Mouse (Mus musculus): Measurements from ENCODE around the gene Srgn.

Srgn gene

DNA sequence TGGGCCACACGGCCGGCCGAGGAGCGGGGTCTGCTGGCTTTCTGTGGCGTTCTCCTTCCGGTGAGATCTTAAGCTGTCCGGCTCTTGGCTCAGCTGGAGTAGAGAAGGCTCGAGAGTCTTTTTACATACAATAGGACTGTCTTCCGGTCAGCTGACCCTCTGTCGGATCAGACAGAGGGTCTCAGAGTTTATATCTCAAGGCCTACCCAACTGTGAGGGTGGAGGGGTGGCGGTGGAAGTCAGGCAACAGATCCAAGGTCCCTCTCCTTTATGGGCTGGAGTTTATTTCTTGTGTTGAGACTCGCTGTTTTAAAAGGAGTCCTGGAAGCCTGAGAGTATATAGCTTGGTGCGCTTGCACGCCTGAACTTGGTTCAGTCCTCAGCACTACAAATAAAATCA, at the start of gene Srgn:
Srgn (minus strand) TSS at position 101 of the 400 bp plus-strand sequence.
- no peak for DNase-seq

DNA sequence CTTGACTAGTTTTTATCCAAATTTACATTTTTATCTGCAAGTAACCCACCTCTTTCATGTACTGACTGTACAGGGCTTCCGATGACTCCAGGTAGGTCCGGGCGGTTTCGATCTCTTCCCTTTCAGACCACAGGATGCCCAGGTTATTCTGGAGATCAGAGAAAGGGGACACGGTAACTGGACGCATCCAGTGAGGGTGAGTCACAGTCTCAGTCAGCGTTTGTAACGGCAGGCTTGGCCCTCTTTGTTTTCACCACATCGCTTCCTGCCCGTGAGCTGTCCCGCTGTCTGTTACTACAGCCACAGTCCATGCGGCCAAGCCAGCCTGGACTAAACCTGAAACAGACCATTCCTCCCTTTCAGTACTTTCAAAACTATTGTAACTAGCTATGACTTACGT, 47.8 kb upstream of the Srgn start:
- DNase-seq, result no peak

GRCm38 (mm10) chr10:62570126-62570871, 43.0 kb upstream of the Srgn start:
- DNase-seq, result no peak

GRCm38 (mm10) chr10:62568861-62569260, 41.6 kb upstream of the Srgn start:
- DNase-seq, result no peak

DNA sequence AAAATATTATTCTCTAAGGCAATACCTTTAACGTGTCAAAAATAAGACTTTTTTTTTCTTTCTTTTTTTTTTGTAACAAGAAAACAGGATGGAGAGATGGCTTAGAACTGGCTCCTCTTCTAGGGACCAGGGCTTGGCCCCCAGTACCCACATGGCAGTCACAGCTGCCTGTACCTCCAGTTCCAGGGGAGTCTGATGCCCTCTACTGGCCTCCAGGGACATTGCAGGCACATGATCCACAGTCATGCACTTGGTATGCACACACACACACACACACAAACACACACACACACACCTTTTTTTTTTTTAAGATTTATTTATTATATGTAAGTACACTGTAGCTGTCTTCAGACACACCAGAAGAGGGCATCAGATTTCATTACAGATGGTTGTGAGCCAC, 30.5 kb upstream of the Srgn start:
- DNase-seq, result no peak

DNA sequence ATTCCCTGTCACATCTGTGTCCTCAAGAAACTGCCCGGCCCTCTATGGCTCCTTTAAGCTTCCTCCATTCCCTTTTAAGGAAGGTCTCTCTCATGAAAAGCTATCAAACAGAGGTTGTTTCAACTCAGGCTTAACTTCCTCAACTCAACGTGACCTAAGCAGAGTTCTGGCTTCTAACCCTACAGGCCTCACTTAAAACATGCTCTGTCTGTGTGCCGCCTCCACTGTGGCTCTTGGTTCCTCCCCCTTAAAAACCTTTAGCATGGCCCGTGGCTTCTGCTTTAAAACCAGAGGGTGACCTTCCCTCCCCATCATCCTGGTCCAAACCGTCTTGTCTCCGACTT, 29.3 kb upstream of the Srgn start:
- DNase-seq, result no peak

DNA sequence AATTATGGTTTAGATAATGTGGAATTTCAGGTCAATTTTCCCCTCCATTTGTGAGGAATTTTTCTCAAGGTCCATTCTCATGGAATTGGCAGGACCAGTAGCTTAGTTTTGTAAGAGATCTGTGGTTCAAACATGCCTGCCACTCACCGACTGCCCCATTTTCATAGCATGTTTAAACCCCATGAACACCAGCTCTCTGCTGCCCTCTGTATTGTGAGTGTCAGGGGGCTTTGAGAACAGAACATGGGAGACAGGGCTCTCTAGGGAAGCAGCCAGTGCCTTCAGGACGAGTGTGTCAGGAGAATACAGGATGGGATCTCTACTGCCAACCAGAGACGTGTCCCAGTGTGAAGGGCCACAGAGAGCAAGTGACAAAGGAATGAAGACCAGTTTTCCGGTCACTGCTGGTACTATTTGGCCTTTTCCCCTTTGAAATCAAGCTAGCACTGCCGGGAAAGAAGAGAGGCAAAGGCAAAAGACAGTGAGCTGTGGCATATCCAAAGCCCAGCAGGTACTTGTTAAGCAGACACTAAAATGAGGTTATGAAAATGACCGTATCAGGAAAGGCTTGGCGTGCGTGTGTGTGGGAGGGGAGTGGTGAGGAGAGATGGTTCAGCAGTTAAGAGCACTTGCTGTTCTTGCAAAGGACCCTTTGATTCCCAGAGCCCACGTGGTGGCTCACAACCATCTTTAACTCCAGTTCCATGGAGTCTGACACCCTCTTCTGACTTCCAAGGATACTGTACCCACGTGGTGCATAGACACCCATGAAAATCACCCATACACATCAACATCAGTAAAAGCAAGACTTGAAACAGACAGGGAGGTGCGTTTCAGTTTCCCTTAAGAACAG, 28.7 kb upstream of the Srgn start:
- no peak for DNase-seq

- DNase-seq, result peak in 1 of 2 experiments; percentile 29
Measured at GRCm38 (mm10) chr10:62553611-62554091, 26.4 kb upstream of the Srgn start.

DNA sequence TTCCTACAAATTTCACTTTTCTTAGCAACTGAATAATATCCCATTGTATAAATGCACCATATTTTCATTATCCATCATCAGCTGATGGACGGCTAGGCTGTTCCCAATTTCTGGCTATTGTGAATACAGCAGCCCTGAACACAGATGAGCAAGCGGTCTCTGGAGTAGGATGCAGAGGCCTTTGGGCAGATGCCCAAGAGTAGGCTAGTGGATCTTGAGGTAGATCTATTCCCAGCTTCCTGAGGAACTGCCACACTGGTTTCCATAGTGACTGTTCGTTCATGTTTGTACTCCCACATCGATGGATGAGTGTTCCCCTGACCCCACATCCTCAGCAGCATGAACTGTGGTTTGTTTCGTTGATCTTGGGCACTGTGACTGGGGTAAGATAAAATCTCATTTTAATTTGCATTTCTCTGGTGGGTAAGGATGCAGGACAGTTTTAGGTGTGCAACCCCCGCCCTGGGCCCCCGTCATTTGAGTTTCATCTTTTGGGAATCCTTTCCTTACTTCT, 23.6 kb upstream of the Srgn start:
- DNase-seq, result no peak

DNA sequence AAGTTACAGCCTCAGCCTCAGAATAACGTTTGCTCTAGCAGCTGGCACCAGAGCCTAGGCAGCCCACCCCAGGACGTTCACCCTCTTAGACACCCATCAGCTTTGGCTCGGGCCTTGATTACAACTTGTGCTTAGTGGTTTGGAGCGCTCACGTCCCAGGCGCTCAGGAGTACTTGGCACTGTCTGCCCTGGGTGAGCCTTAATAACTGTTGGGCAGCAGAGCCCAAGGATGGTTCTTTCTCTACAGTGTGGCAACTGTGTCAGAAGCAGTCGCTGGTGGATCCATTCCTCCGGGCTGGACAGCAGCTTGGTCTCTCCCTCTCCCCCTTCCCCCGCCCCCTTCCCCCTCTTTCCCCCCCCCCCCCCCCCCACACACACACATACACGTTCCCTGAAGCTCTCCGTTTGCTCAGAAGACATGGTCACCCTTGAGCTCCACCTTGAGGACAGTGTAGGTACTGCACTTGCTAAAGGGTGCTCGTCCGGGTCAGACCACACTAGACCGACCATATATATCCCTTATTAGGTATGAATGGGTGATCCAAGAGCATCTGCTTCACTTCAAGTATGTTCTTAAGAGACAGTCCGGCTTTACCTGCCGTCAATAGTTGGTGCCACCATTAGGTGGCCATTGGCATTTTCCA, 22.4 kb upstream of the Srgn start:
- DNase-seq, result peak; percentile 43 to 69

DNA sequence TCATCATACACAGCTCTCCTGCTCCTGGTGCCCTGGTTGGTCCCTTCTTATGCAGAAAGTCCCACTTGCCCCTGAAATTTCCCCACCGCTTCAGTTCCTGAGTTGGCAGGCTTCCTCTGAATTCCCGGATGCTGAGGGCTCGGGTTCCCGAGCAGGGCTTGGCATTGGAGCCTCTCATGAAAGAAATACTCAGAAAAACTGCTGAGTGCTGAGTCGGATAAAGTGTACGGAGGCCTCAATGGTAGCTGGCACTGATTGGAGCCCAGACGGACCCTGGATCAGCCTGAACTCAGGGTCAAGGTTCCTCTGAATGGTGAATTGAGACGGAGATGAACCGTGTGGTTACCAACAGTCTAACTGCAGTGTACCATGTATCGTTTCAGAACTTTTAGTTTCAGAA, 19.2 kb upstream of the Srgn start:
- DNase-seq, result no peak

- no peak for DNase-seq
Measured at GRCm38 (mm10) chr10:62545759-62546158, 18.5 kb upstream of the Srgn start.

- peak in 1 of 2 experiments; percentile 13 for DNase-seq
Measured at GRCm38 (mm10) chr10:62544316-62544715, 17.1 kb upstream of the Srgn start.

DNA sequence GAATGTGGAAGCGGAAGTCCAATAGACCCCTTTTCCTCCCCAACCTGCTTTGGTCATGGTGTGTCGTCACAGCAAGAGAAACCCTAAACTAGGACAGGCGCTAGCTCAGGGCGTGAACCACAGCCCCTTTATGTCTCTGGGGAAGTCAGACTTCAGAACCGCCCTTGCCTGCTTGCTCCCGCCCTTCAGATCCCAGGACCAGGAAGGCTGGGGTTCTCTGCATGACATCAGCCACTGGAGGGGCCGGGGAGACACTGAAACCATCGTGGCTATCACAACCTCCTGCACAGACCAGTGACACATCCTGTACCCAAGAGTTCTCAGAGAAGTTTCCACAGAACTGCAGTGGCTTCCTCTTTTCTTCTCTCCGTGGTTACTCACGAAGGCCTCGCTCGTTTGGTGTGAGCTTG, 16.2 kb upstream of the Srgn start:
- DNase-seq, result peak; percentile 51 to 74

- peak in 1 of 2 experiments; percentile 12 for DNase-seq
Measured at GRCm38 (mm10) chr10:62542928-62543327, 15.7 kb upstream of the Srgn start.

GRCm38 (mm10) chr10:62542507-62542906, 15.3 kb upstream of the Srgn start:
- DNase-seq, result no peak

DNA sequence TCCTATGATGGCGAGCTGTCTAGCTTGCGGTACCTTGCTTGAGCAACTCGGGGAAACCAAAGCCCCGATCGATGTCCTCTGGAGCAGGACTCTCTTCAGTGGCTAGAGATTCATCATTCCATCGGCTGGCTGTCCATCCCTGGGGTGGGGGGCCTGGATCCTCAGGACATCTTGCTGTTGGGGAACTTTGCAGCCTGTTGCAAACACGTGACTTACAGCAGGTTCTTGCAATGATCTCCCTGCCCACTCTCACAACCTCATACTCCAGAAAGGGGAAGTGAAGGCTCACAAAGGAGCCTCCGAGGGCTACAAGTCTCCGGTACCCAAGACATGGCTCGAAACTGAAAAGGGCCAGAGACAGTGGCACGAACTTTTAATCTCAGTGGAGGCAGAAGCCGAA, 14.2 kb upstream of the Srgn start:
- peak in 1 of 2 experiments; percentile 9 for DNase-seq

GRCm38 (mm10) chr10:62540800-62541199, 13.5 kb upstream of the Srgn start:
- DNase-seq, result no peak

DNA sequence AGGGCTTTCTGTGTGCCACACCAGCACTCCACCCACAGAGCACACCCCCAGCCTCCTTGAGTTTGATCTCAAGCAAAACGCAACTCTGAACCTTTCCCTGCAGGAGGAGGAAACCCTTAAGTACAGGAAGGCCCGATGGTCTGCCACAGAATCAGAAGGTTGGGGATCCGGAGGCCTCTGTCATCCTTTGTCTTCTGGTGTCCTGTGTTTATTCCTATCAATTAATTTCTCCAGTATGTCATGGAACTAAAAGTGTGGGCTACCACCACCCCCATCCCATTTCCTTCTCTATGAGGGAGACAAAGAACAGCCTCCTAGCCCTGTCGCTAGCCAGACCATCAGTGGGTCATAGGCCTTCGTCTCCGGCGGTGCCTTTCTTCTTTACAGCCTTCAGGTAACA, 7.3 kb upstream of the Srgn start:
- DNase-seq, result no peak

- no peak for DNase-seq
Measured at GRCm38 (mm10) chr10:62532832-62533231, 5.6 kb upstream of the Srgn start.

GRCm38 (mm10) chr10:62530183-62530582, 2.9 kb upstream of the Srgn start:
- DNase-seq, result no peak

DNA sequence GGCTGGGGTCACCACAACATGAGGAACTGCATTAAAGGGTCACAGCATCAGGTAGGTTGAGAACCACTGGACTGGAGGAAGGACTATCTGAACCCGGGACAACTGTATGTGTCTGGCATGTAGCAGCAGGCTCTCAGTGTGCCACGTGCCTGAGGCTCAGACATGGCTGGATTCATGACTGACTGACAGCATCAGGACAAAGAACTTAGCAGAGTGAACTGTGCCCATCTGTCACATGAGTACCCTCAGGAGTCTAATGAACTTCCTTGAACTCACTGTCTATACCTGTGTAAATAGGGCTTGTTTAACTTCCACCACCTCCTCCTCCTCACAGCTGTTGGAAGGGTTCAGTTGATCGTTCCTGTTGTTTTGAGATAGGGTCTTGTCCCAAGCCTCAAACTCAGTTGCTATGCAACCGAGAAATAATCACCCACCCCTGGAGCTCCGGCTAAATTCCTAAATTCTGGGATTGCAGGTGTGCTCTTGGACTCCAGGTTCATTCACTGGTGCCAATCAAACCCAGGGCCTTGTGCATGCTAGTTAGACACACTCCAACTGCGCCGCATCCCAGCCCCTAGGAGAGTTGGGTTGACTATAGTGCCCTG, 4.8 kb downstream of the Srgn start:
- DNase-seq, result no peak

GRCm38 (mm10) chr10:62521763-62522162, 5.5 kb downstream of the Srgn start:
- DNase-seq, result no peak

Measured in thymus, adult 18-20 months (tissue).